Mouse (Mus musculus) embryo, embryonic 9.5 days (tissue): ENCODE measurements around the gene Lamtor4.
"Not testable (repeated sequence)": the region's sequence is repeated elsewhere in the genome, so short reads cannot be mapped to it uniquely, and the experiment has no call there.

Experiments
- DNase-seq: peaks from one replicate; pipeline ENCODE4 v3.0.0-alpha.2; 2017; ENCODE audit errors: extremely low spot score

Lamtor4 gene

GRCm38 (mm10) chr5:138255353-138256093 is at the start of gene Lamtor4:
Lamtor4 (plus strand) TSS chr5:138255482.
- DNase-seq, result peak; percentile 89

- no peak for DNase-seq
Measured at GRCm38 (mm10) chr5:138207253-138207652, 48.0 kb upstream of the Lamtor4 start.

- no peak for DNase-seq
Measured at GRCm38 (mm10) chr5:138207873-138208272, 47.4 kb upstream of the Lamtor4 start.

- not testable (repeated sequence) for DNase-seq
Measured at GRCm38 (mm10) chr5:138216632-138217031, 38.6 kb upstream of the Lamtor4 start.

GRCm38 (mm10) chr5:138219864-138220263 is 35.4 kb upstream of the Lamtor4 start:
- no peak for DNase-seq

GRCm38 (mm10) chr5:138222111-138222510 is 33.2 kb upstream of the Lamtor4 start:
- DNase-seq, result peak; percentile 65

GRCm38 (mm10) chr5:138223287-138223686 is 32.0 kb upstream of the Lamtor4 start:
- no peak for DNase-seq

- DNase-seq, result no peak
Measured at GRCm38 (mm10) chr5:138225700-138226099, 29.6 kb upstream of the Lamtor4 start, which contains the start of gene Nxpe5. Nxpe5 (plus strand) TSS chr5:138225898.

- DNase-seq, result no peak
Measured at GRCm38 (mm10) chr5:138226491-138226890, 28.8 kb upstream of the Lamtor4 start.

GRCm38 (mm10) chr5:138227367-138227766 is 27.9 kb upstream of the Lamtor4 start:
- no peak for DNase-seq

- DNase-seq, result no peak
Measured at GRCm38 (mm10) chr5:138228026-138228425, 27.3 kb upstream of the Lamtor4 start.

- DNase-seq, result no peak
Measured at GRCm38 (mm10) chr5:138229511-138229910, 25.8 kb upstream of the Lamtor4 start.

GRCm38 (mm10) chr5:138233778-138234177 is 21.5 kb upstream of the Lamtor4 start:
- no peak for DNase-seq

GRCm38 (mm10) chr5:138234224-138234623 is 21.1 kb upstream of the Lamtor4 start:
- no peak for DNase-seq

- DNase-seq, result no peak
Measured at GRCm38 (mm10) chr5:138241511-138241910, 13.8 kb upstream of the Lamtor4 start.

GRCm38 (mm10) chr5:138251144-138251543 is 4.1 kb upstream of the Lamtor4 start:
- no peak for DNase-seq

GRCm38 (mm10) chr5:138253061-138253460 is 2.2 kb upstream of the Lamtor4 start:
- no peak for DNase-seq

- DNase-seq, result no peak
Measured at GRCm38 (mm10) chr5:138256094-138256467, 799 bp downstream of the Lamtor4 start.

GRCm38 (mm10) chr5:138256966-138257584 is 1.8 kb downstream of the Lamtor4 start:
- no peak for DNase-seq

GRCm38 (mm10) chr5:138257585-138257978 is 2.3 kb downstream of the Lamtor4 start:
- DNase-seq, result no peak

- DNase-seq, result no peak
Measured at GRCm38 (mm10) chr5:138258078-138258477, 2.8 kb downstream of the Lamtor4 start.

- DNase-seq, result no peak
Measured at GRCm38 (mm10) chr5:138258542-138258941, 3.3 kb downstream of the Lamtor4 start.

GRCm38 (mm10) chr5:138258993-138259392 is 3.7 kb downstream of the Lamtor4 start:
- no peak for DNase-seq
